Mouse (Mus musculus) hindbrain, embryonic 16.5 days (tissue): ENCODE data around the gene Cd68. TPM values are rescaled to one million over a fixed set of nuclear protein-coding genes. Genes with fewer than 3 reads are reported as not detected.
A peak's percentile ranks its signal among the peaks of the same experiment; 100 is the strongest.

Source experiments
- ATAC-seq: fragments of 200-750 bp; cut with Nextera tagmentation; 2 replicates; pipeline ENCODE4 v1.8.0; 2017; ENCODE audit warnings: moderate TSS enrichment, moderate library complexity
- H3K27ac ChIP-seq: fragments of 300-500 bp; sonication (generic); 2 replicates; pipeline ENCODE4 v1.5.1; 2014; ENCODE audit warnings: low read depth, mild to moderate bottlenecking, control low read depth, low read length, moderate library complexity
- H3K27me3 ChIP-seq: fragments of 300-500 bp; sonication (generic); replicated peaks from 2 replicates; pipeline ENCODE4 v1.6.1; 2014; ENCODE audit warnings: low read length; ENCODE audit not compliant: control insufficient read depth, insufficient read depth
- H3K36me3 ChIP-seq: fragments of 300-500 bp; sonication (generic); 2 replicates; pipeline ENCODE4 v1.6.1; 2014; ENCODE audit warnings: mild to moderate bottlenecking, low read length, moderate library complexity, mixed read lengths; ENCODE audit not compliant: control insufficient read depth, insufficient read depth
- H3K4me1 ChIP-seq: fragments of 300-500 bp; sonication (generic); 2 replicates; pipeline ENCODE4 v1.6.1; 2014; ENCODE audit warnings: low read depth, low read length; ENCODE audit not compliant: control insufficient read depth, insufficient read depth
- H3K4me2 ChIP-seq: fragments of 300-500 bp; sonication (generic); 2 replicates; pipeline ENCODE4 v1.6.1; 2014; ENCODE audit warnings: mild to moderate bottlenecking, low read length, control low read depth, moderate library complexity
- H3K4me3 ChIP-seq: fragments of 300-500 bp; sonication (generic); 2 replicates; pipeline ENCODE4 v1.5.1; 2014; ENCODE audit warnings: mild to moderate bottlenecking, low read length, control low read depth, moderate library complexity
- H3K9ac ChIP-seq: fragments of 300-500 bp; sonication (generic); 2 replicates; pipeline ENCODE4 v1.6.1; 2014; ENCODE audit warnings: low read depth, mild to moderate bottlenecking, control low read depth, low read length, moderate library complexity
- H3K9me3 ChIP-seq: fragments of 300-500 bp; sonication (generic); 2 replicates; pipeline ENCODE4 v1.6.1; 2014; ENCODE audit warnings: mild to moderate bottlenecking, low read length, moderate library complexity; ENCODE audit not compliant: control insufficient read depth
- WGBS: fragments of 180-500 bp; shearing (Covaris S2); extraction: QIAGEN DNeasy Blood & Tissue Kit; methylation state at CpG from one replicate; pipeline ENCODE4 v1.1.7; 2014; 5-methylcytosine and 5-hydroxymethylcytosine counted together
- polyA plus RNA-seq: library from polyadenylated mRNA; unstranded; fragments of >200 nt; fragmentation: Nextera tagmentation; extraction: Ambion mirVana; gene quantifications from 2 replicates; pipeline ENCODE4 v1.2.1, GENCODE M21; 2015

The Cd68 gene
- polyA plus RNA-seq, 1 experiment from 2014 or later, result 11.5 TPM

GRCm38 (mm10) chr11:69679144-69679543, 13.2 kb upstream of the Cd68 start:
- Histone ChIP-seq H3K27ac (no peak overlapping the region), H3K27me3 (no peaks in the 10 kb centered on the region), H3K4me1 (peaks cover 25% of the 10 kb centered on the region), H3K36me3 (peaks cover 23% of the 10 kb centered on the region), H3K4me3 (no peak overlapping the region), H3K4me2 (no peak overlapping the region), H3K9me3 (no peaks in the 10 kb centered on the region), H3K9ac (no peak overlapping the region)
- WGBS, result 94% methylated on average over 2 of the region's 2 CpGs
- ATAC-seq, result no peak

GRCm38 (mm10) chr11:69672211-69672706, 6.3 kb upstream of the Cd68 start, which contains the start of gene Eif4a1:
Gene Eif4a1, minus strand, starts transcription at chr11:69672423.
- Histone ChIP-seq H3K4me1 (peaks cover 22% of the 10 kb centered on the region), H3K9ac (peak within 1 kb of the TSS; percentile 98), H3K36me3 (peaks cover 36% of the 10 kb centered on the region), H3K27me3 (no peaks in the 10 kb centered on the region), H3K27ac (peak within 1 kb of the TSS; percentile 98), H3K9me3 (no peaks in the 10 kb centered on the region), H3K4me2 (peak within 1 kb of the TSS; percentile 97), H3K4me3 (peak within 1 kb of the TSS; percentile 98)
- under 1% methylated on average over 31 of the region's 36 CpGs for WGBS
- ATAC-seq, result peak; percentile 97

- Histone ChIP-seq H3K9ac (peak overlapping the region; percentile 98), H3K4me3 (peak overlapping the region; percentile 98), H3K27ac (peak overlapping the region; percentile 98), H3K9me3 (no peaks in the 10 kb centered on the region), H3K4me1 (peaks cover 22% of the 10 kb centered on the region), H3K27me3 (no peaks in the 10 kb centered on the region), H3K36me3 (peaks cover 34% of the 10 kb centered on the region), H3K4me2 (peak overlapping the region; percentile 97)
- peak; percentile 7; the same call in 1 of the 2 replicates for ATAC-seq
- 0% methylated on average over 35 of the region's 43 CpGs for WGBS
These were observed 5.8 kb upstream of the Cd68 start for GRCm38 (mm10) chr11:69671726-69672124.

GRCm38 (mm10) chr11:69670786-69671725, 5.1 kb upstream of the Cd68 start:
- ATAC-seq, result peak; percentile 77
- peaks cover 41% of the 10 kb centered on the region for H3K36me3 ChIP-seq
- H3K9me3 ChIP-seq, result no peaks in the 10 kb centered on the region
- peaks cover 22% of the 10 kb centered on the region for H3K4me1 ChIP-seq
- peak overlapping the region; percentile 98 for H3K4me3 ChIP-seq
- H3K4me2 ChIP-seq, result peak overlapping the region; percentile 97
- WGBS, result under 1% methylated on average over 59 of the region's 61 CpGs
- H3K27me3 ChIP-seq, result no peaks in the 10 kb centered on the region
- peak overlapping the region; percentile 98 for H3K27ac ChIP-seq
- peak overlapping the region; percentile 98 for H3K9ac ChIP-seq

GRCm38 (mm10) chr11:69666665-69667005, 682 bp upstream of the Cd68 start:
- no peak overlapping the region for H3K4me3 ChIP-seq
- no peak overlapping the region for H3K9ac ChIP-seq
- H3K4me1 ChIP-seq, result peaks cover 24% of the 10 kb centered on the region
- 86% methylated on average over 3 of the region's 3 CpGs for WGBS
- no peaks in the 10 kb centered on the region for H3K9me3 ChIP-seq
- H3K36me3 ChIP-seq, result peaks cover 35% of the 10 kb centered on the region
- no peak for ATAC-seq
- H3K4me2 ChIP-seq, result no peak overlapping the region
- no peaks in the 10 kb centered on the region for H3K27me3 ChIP-seq
- no peak overlapping the region for H3K27ac ChIP-seq

GRCm38 (mm10) chr11:69665457-69665960, 444 bp downstream of the Cd68 start:
- H3K36me3 ChIP-seq, result peaks cover 35% of the 10 kb centered on the region
- H3K27me3 ChIP-seq, result no peaks in the 10 kb centered on the region
- peaks cover 25% of the 10 kb centered on the region for H3K4me1 ChIP-seq
- H3K9me3 ChIP-seq, result no peaks in the 10 kb centered on the region
- H3K9ac ChIP-seq, result no peak overlapping the region
- no peak overlapping the region for H3K4me3 ChIP-seq
- 76% methylated on average over 9 of the region's 9 CpGs for WGBS
- ATAC-seq, result no peak
- no peak overlapping the region for H3K4me2 ChIP-seq
- no peak overlapping the region for H3K27ac ChIP-seq

GRCm38 (mm10) chr11:69664841-69665240, 1.1 kb downstream of the Cd68 start:
- Histone ChIP-seq H3K36me3 (peaks cover 33% of the 10 kb centered on the region), H3K27me3 (no peaks in the 10 kb centered on the region), H3K4me1 (peaks cover 19% of the 10 kb centered on the region), H3K4me3 (no peak overlapping the region), H3K9ac (no peak overlapping the region), H3K4me2 (no peak overlapping the region), H3K9me3 (no peaks in the 10 kb centered on the region), H3K27ac (no peak overlapping the region)
- no peak for ATAC-seq
- WGBS, result 95% methylated on average over 7 of the region's 7 CpGs

GRCm38 (mm10) chr11:69663795-69664194, 2.2 kb downstream of the Cd68 start:
- H3K9me3 ChIP-seq, result no peaks in the 10 kb centered on the region
- no peaks in the 10 kb centered on the region for H3K27me3 ChIP-seq
- H3K4me2 ChIP-seq, result no peak overlapping the region
- peak overlapping the region; percentile 91; the same call in 1 of the 2 replicates for H3K27ac ChIP-seq
- WGBS, result 88% methylated on average over 6 of the region's 6 CpGs
- no peak overlapping the region for H3K9ac ChIP-seq
- H3K4me1 ChIP-seq, result peaks cover 11% of the 10 kb centered on the region
- no peak overlapping the region for H3K4me3 ChIP-seq
- ATAC-seq, result no peak
- peaks cover 31% of the 10 kb centered on the region for H3K36me3 ChIP-seq

- H3K9ac ChIP-seq, result peak overlapping the region; percentile 69
- H3K4me2 ChIP-seq, result peak overlapping the region; percentile 68
- no peaks in the 10 kb centered on the region for H3K9me3 ChIP-seq
- peak overlapping the region; percentile 91 for H3K27ac ChIP-seq
- 65% methylated on average over 13 of the region's 13 CpGs for WGBS
- peak overlapping the region; percentile 67 for H3K4me3 ChIP-seq
- peaks cover 33% of the 10 kb centered on the region for H3K36me3 ChIP-seq
- H3K27me3 ChIP-seq, result no peaks in the 10 kb centered on the region
- peaks cover 11% of the 10 kb centered on the region for H3K4me1 ChIP-seq
- peak; percentile 8 for ATAC-seq
These were observed 2.8 kb downstream of the Cd68 start for GRCm38 (mm10) chr11:69662967-69663671.
